In genomic region chr2:19521662-19522061, GRCm38 (mm10) we compare ENCODE assay signal across 10 mouse cellular contexts. TPM values are rescaled to one million over a fixed set of nuclear protein-coding genes. Genes with fewer than 3 reads are reported as not detected.
DNase-seq lines count a peak whose midpoint lies in the region; ATAC-seq lines count a peak whose summit lies in the region.
"Had no signal": no experiment of that assay in that cellular context is flagged by ENCODE, and none has a peak within 500 bp of the region (broad histone marks: within the 10 kb centered on the region; RNA-seq: fewer than 3 reads in every experiment).

No protein-coding gene starts in this region.

- intact Hi-C loops in left cerebral cortex, postnatal 14 days (cut with DNase I): loop anchor here (10.0 kb wide), 1 partner anchor 393 kb away; no protein-coding TSS in a partner anchor

- WGBS in hindbrain, embryonic 11.5 days: 36% methylated on average over 7 of the region's 7 CpGs

- no peak overlapping the region for H3K4me2 ChIP-seq in hindbrain, embryonic 11.5 days (replicated peaks; ENCODE audit: low read depth, low read length)
- H3K4me2 ChIP-seq: neural tube, embryonic 12.5 days had no signal

- H3K4me3 ChIP-seq in hindbrain, embryonic 11.5 days (ENCODE audit: low read depth, low read length): no peak overlapping the region
- H3K4me3 ChIP-seq: neural tube, embryonic 12.5 days had no signal

- H3K27me3 ChIP-seq in hindbrain, embryonic 11.5 days (ENCODE audit: control insufficient read depth, insufficient read depth, low read length): peaks cover 4% of the 10 kb centered on the region
- H3K27me3 ChIP-seq: neural tube, embryonic 12.5 days had no signal

- no peaks in the 10 kb centered on the region for H3K36me3 ChIP-seq in hindbrain, embryonic 11.5 days (ENCODE audit: control insufficient read depth, insufficient read depth, low read length)
- H3K36me3 ChIP-seq: neural tube, embryonic 12.5 days had no signal

- no peak overlapping the region for H3K9ac ChIP-seq in hindbrain, embryonic 11.5 days (ENCODE audit: low read depth, low read length)
- H3K9ac ChIP-seq: neural tube, embryonic 12.5 days had no signal

- no peaks in the 10 kb centered on the region; the same call in 1 of the 2 replicates for H3K4me1 ChIP-seq in hindbrain, embryonic 11.5 days (replicated peaks; ENCODE audit: control insufficient read depth, insufficient read depth, low read length)
- H3K4me1 ChIP-seq: neural tube, embryonic 12.5 days had no signal

- no peak for ATAC-seq in frontal cortex, adult (ENCODE audit: low TSS enrichment)
- ATAC-seq in hindbrain, embryonic 11.5 days (ENCODE audit: low FRiP score): no peak

- peak; percentile 15 to 17 for DNase-seq in frontal cortex, postnatal 25 days (ENCODE audit: low spot score in 2 of 2)
- DNase-seq in 416B (ENCODE audit: low read depth) (peak; percentile 4), liver (no peak)
- peak; percentile 5 for DNase-seq in T-cell, adult 2 months (ENCODE audit: low spot score)
- DNase-seq in left cerebral cortex, postnatal 14 days (ENCODE audit: low spot score in 2 of 2): peak; percentile 40 to 67
- peak; percentile 52 for DNase-seq in thymus, postnatal 25 days
- DNase-seq in hindbrain, embryonic 11.5 days (ENCODE audit: low spot score): no peak

- H3K9me3 ChIP-seq in hindbrain, embryonic 11.5 days (ENCODE audit: control insufficient read depth, low read length): no peaks in the 10 kb centered on the region
- H3K9me3 ChIP-seq: neural tube, embryonic 12.5 days had no signal

- no peak overlapping the region for H3K27ac ChIP-seq in hindbrain, embryonic 11.5 days (ENCODE audit: low read depth, low read length)
- H3K27ac ChIP-seq: neural tube, embryonic 12.5 days had no signal

RNA-seq across cellular contexts. Expression of gene 4921504E06Rik, which starts 32.1 kb away (rescaled TPM):
- not detected for total RNA-seq in left cerebral cortex, postnatal 14 days (2021)
- polyA plus RNA-seq in hindbrain, embryonic 11.5 days (2014; fragmentation: Nextera tagmentation; extraction: Ambion mirVana): 0.24 and 0.36 TPM in 2 replicates
- polyA plus RNA-seq: limb, embryonic 14.5 days; neural tube, embryonic 12.5 days had no signal

Comparison
In these comparisons a context has a peak if more than half of its experiments do, and no peak if none do; other contexts are left out.
1. DNase-seq: peak in frontal cortex, postnatal 25 days (2 of 2), 416B (single experiment), T-cell, adult 2 months (single experiment), left cerebral cortex, postnatal 14 days (2 of 2) and thymus, postnatal 25 days (single experiment); none in liver (single experiment) and hindbrain, embryonic 11.5 days (single experiment).